Mouse (Mus musculus): ENCODE results near the gene Slc17a1. TPM values are rescaled to one million over a fixed set of nuclear protein-coding genes. Genes with fewer than 3 reads are reported as not detected.

The Slc17a1 gene
- total and polyA plus RNA-seq, 2 experiments: 13.3 to 14.5 TPM

- Histone ChIP-seq H3K36me3 (ENCODE audit: control insufficient read depth, insufficient read depth, low read length) (no peaks in the 10 kb centered on the region), H3K27ac (replicated peaks; ENCODE audit: insufficient read depth, low read depth, low read length) (peak overlapping the region; percentile 60)
- peak; percentile 91 for DNase-seq (ENCODE audit: extremely low read depth, low read depth, low spot score)
These were observed 46.3 kb downstream of the Slc17a1 start for GRCm38 (mm10) chr13:23913791-23914306.

DNA sequence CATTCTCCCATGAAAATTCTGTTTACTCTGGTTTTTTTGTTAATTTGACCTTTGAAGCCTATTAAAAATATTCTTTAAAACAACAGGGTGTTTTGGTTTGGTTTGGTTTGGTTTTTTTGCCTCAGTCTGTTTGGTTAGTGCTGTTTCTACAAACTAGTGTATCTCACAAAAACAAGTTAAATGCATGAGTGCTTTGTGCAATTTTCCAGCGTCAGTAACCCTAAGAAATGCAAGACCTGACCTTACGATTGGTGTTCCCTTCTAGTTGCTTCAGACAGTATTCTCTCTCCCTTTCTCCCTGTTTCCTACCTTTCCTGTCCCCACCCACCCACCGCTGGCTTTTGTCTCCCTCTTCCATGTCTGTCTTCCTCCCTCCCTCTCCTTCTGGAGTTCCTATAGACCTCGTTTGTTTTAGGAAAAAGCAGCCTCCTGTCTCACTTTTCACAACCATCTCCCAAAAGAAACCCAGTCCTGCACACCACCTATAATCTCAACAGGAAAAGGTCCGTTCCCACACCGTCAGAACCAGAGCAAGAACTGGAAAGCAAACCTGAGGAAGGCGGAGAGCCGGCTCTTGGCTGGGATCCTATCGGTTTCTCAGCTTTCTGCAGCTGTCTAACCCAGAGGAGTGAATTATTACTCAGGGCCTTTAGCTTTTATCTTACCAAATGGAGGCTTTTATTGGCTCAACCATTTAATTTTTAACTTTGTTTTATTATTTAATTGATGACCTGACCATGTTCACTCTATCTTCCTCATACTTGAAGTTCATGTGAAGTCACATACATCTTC is 47.0 kb downstream of the Slc17a1 start, which contains the start of gene Slc17a4:
Gene Slc17a4, minus strand, starts transcription at position 634 of the 792 bp plus-strand sequence.
- 6% methylated on average over 9 of the region's 9 CpGs for WGBS
- Histone ChIP-seq H3K79me2 (ENCODE audit: control insufficient read depth, insufficient read depth, low read length) (no peaks in the 10 kb centered on the region), H3K36me3 (ENCODE audit: control insufficient read depth, insufficient read depth, low read length) (no peaks in the 10 kb centered on the region), H3K27me3 (ENCODE audit: control insufficient read depth, insufficient read depth, low read length) (no peaks in the 10 kb centered on the region), H3K27ac (replicated peaks; ENCODE audit: insufficient read depth, low read depth, low read length) (peak within 1 kb of the TSS; percentile 90), H3K4me3 (ENCODE audit: insufficient read depth, low read depth, low read length) (peak within 1 kb of the TSS; percentile 52), H3K4me1 (ENCODE audit: control insufficient read depth, insufficient read depth, low read length) (peaks cover 35% of the 10 kb centered on the region), H3K9ac (ENCODE audit: low read depth, low read length) (peak within 1 kb of the TSS; percentile 80)
- peak; percentile 81 for DNase-seq (ENCODE audit: extremely low read depth, low read depth, low spot score)
- no peak for TF ChIP-seq POLR2A (IDR thresholded peaks at IDR 0.05; ENCODE audit: extremely low read depth, insufficient read depth, low read length)
- no peak for TF ChIP-seq CTCF (IDR thresholded peaks at IDR 0.05; ENCODE audit: low read depth, low read length)

More at GRCm38 (mm10) chr13:23913791-23914306, 46.3 kb downstream of the Slc17a1 start:
- Histone ChIP-seq H3K79me2 (ENCODE audit: control insufficient read depth, insufficient read depth, low read length) (no peaks in the 10 kb centered on the region), H3K9ac (ENCODE audit: low read depth, low read length) (peak overlapping the region; percentile 48), H3K27me3 (ENCODE audit: control insufficient read depth, insufficient read depth, low read length) (no peaks in the 10 kb centered on the region), H3K4me3 (ENCODE audit: insufficient read depth, low read depth, low read length) (peak overlapping the region; percentile 16; the same call in 1 of the 2 replicates), H3K4me1 (ENCODE audit: control insufficient read depth, insufficient read depth, low read length) (peaks cover 35% of the 10 kb centered on the region)
- 5% methylated on average over 6 of the region's 6 CpGs for WGBS
- TF ChIP-seq POLR2A (IDR thresholded peaks at IDR 0.05; ENCODE audit: extremely low read depth, insufficient read depth, low read length) (no peak), CTCF (IDR thresholded peaks at IDR 0.05; ENCODE audit: low read depth, low read length) (no peak)

- H3K79me2 ChIP-seq (ENCODE audit: control insufficient read depth, insufficient read depth, low read length): no peaks in the 10 kb centered on the region
- H3K4me1 ChIP-seq (ENCODE audit: control insufficient read depth, insufficient read depth, low read length): peaks cover 26% of the 10 kb centered on the region
- H3K36me3 ChIP-seq (ENCODE audit: control insufficient read depth, insufficient read depth, low read length): no peaks in the 10 kb centered on the region
- H3K27me3 ChIP-seq (ENCODE audit: control insufficient read depth, insufficient read depth, low read length): no peaks in the 10 kb centered on the region
- WGBS: 97% methylated on average over 1 of the region's 1 CpGs
- H3K9ac ChIP-seq (ENCODE audit: low read depth, low read length): no peak overlapping the region
- no peak overlapping the region for H3K27ac ChIP-seq (replicated peaks; ENCODE audit: insufficient read depth, low read depth, low read length)
- no peak overlapping the region for H3K4me3 ChIP-seq (ENCODE audit: insufficient read depth, low read depth, low read length)
- no peak for DNase-seq (ENCODE audit: extremely low read depth, low read depth, low spot score)
- TF ChIP-seq POLR2A (IDR thresholded peaks at IDR 0.05; ENCODE audit: extremely low read depth, insufficient read depth, low read length) (no peak), CTCF (IDR thresholded peaks at IDR 0.05; ENCODE audit: low read depth, low read length) (no peak)
These were observed 48.6 kb downstream of the Slc17a1 start for GRCm38 (mm10) chr13:23916132-23916531.

GRCm38 (mm10) chr13:23917674-23918073 is 50.1 kb downstream of the Slc17a1 start:
- TF ChIP-seq CTCF (IDR thresholded peaks at IDR 0.05; ENCODE audit: low read depth, low read length) (no peak), POLR2A (IDR thresholded peaks at IDR 0.05; ENCODE audit: extremely low read depth, insufficient read depth, low read length) (no peak)
- H3K27ac ChIP-seq (replicated peaks; ENCODE audit: insufficient read depth, low read depth, low read length): no peak overlapping the region
- H3K36me3 ChIP-seq (ENCODE audit: control insufficient read depth, insufficient read depth, low read length): no peaks in the 10 kb centered on the region
- no peak overlapping the region for H3K4me3 ChIP-seq (ENCODE audit: insufficient read depth, low read depth, low read length)
- H3K79me2 ChIP-seq (ENCODE audit: control insufficient read depth, insufficient read depth, low read length): no peaks in the 10 kb centered on the region
- no peak overlapping the region for H3K9ac ChIP-seq (ENCODE audit: low read depth, low read length)
- no peaks in the 10 kb centered on the region for H3K27me3 ChIP-seq (ENCODE audit: control insufficient read depth, insufficient read depth, low read length)
- peaks cover 19% of the 10 kb centered on the region for H3K4me1 ChIP-seq (ENCODE audit: control insufficient read depth, insufficient read depth, low read length)
- 16% methylated on average over 4 of the region's 4 CpGs for WGBS
- peak; percentile 68 for DNase-seq (ENCODE audit: extremely low read depth, low read depth, low spot score)

- Histone ChIP-seq H3K36me3 (ENCODE audit: control insufficient read depth, insufficient read depth, low read length) (no peaks in the 10 kb centered on the region), H3K9ac (ENCODE audit: low read depth, low read length) (no peak overlapping the region), H3K79me2 (ENCODE audit: control insufficient read depth, insufficient read depth, low read length) (no peaks in the 10 kb centered on the region), H3K4me3 (ENCODE audit: insufficient read depth, low read depth, low read length) (no peak overlapping the region), H3K4me1 (ENCODE audit: control insufficient read depth, insufficient read depth, low read length) (peaks cover 4% of the 10 kb centered on the region; the same call in 1 of the 2 replicates), H3K27ac (replicated peaks; ENCODE audit: insufficient read depth, low read depth, low read length) (no peak overlapping the region), H3K27me3 (ENCODE audit: control insufficient read depth, insufficient read depth, low read length) (no peaks in the 10 kb centered on the region)
- DNase-seq (ENCODE audit: extremely low read depth, low read depth, low spot score): no peak
- WGBS: 85% methylated on average over 2 of the region's 2 CpGs
- no peak for TF ChIP-seq POLR2A (IDR thresholded peaks at IDR 0.05; ENCODE audit: extremely low read depth, insufficient read depth, low read length)
- no peak for TF ChIP-seq CTCF (IDR thresholded peaks at IDR 0.05; ENCODE audit: low read depth, low read length)
These were observed 58.2 kb downstream of the Slc17a1 start for GRCm38 (mm10) chr13:23925792-23926191.
